18 mouse cellular contexts compared by ENCODE assay signal in genomic region chr13:114048688-114049087, GRCm38 (mm10).
"Had no signal": no experiment of that assay in that cellular context is flagged by ENCODE, and none has a peak within 500 bp of the region (broad histone marks: within the 10 kb centered on the region; RNA-seq: fewer than 3 reads in every experiment).

No protein-coding gene starts in this region.

- H3K9ac ChIP-seq: liver, embryonic 13.5 days; midbrain, embryonic 13.5 days; neural tube, embryonic 12.5 days; neural tube, embryonic 15.5 days; stomach, embryonic 15.5 days had no signal

- H3K36me3 ChIP-seq: liver, embryonic 13.5 days; midbrain, embryonic 13.5 days; neural tube, embryonic 12.5 days; neural tube, embryonic 15.5 days; stomach, embryonic 15.5 days had no signal

- H3K4me3 ChIP-seq: layer of hippocampus, adult 2 months; left cerebral cortex, adult 2 months; liver, embryonic 13.5 days; midbrain, embryonic 13.5 days; neural tube, embryonic 12.5 days; neural tube, embryonic 15.5 days; stomach, embryonic 15.5 days had no signal

- H3K4me1 ChIP-seq: liver, embryonic 13.5 days; stomach, embryonic 15.5 days had no signal

- H3K27ac ChIP-seq: layer of hippocampus, adult 2 months; left cerebral cortex, adult 2 months; liver, embryonic 13.5 days; midbrain, embryonic 13.5 days; neural tube, embryonic 12.5 days; neural tube, embryonic 15.5 days; stomach, embryonic 15.5 days had no signal

- DNase-seq: kidney, adult 18-20 months; kidney, adult 9 months; kidney, postnatal 14 days; layer of hippocampus, postnatal 36 days; liver, embryonic 13.5 days; lung, adult 2 months; lung, postnatal 14 days; lung, postnatal 4 days; retina, postnatal 1 day; right cerebral cortex, postnatal 25 days; spleen, adult 18-20 months; thymus, postnatal 25 days had no signal

- ATAC-seq: midbrain, embryonic 13.5 days had no signal

- H3K9me3 ChIP-seq: liver, embryonic 13.5 days; midbrain, embryonic 13.5 days; neural tube, embryonic 12.5 days; neural tube, embryonic 15.5 days; stomach, embryonic 15.5 days had no signal

- H3K4me2 ChIP-seq: liver, embryonic 13.5 days; midbrain, embryonic 13.5 days; neural tube, embryonic 12.5 days; neural tube, embryonic 15.5 days; stomach, embryonic 15.5 days had no signal

- H3K27me3 ChIP-seq: liver, embryonic 13.5 days; midbrain, embryonic 13.5 days; neural tube, embryonic 12.5 days; neural tube, embryonic 15.5 days; stomach, embryonic 15.5 days had no signal
